Mouse (Mus musculus) forebrain, embryonic 13.5 days (tissue): ENCODE results near the gene Nampt. TPM values are rescaled to one million over a fixed set of nuclear protein-coding genes. Genes with fewer than 3 reads are reported as not detected.

ENCODE experiments used
- ATAC-seq: fragments of 200-750 bp; cut with Nextera tagmentation; 2 replicates; pipeline ENCODE4 v1.8.0; 2017
- H3K27ac ChIP-seq: fragments of 300-500 bp; sonication (generic); 2 replicates; pipeline ENCODE4 v1.5.1; 2015; ENCODE audit warnings: inconsistent platforms, mild to moderate bottlenecking, moderate library complexity
- H3K27me3 ChIP-seq: fragments of 300-500 bp; sonication (generic); 2 replicates; pipeline ENCODE4 v1.6.1; 2015; ENCODE audit warnings: mild to moderate bottlenecking, inconsistent platforms
- H3K36me3 ChIP-seq: fragments of 300-500 bp; sonication (generic); 2 replicates; pipeline ENCODE4 v1.6.1; 2015; ENCODE audit warnings: mild to moderate bottlenecking, inconsistent platforms; ENCODE audit not compliant: poor library complexity, severe bottlenecking
- H3K4me1 ChIP-seq: fragments of 300-500 bp; sonication (generic); 2 replicates; pipeline ENCODE4 v1.6.1; 2015; ENCODE audit warnings: inconsistent platforms
- H3K4me2 ChIP-seq: fragments of 300-500 bp; sonication (generic); 2 replicates; pipeline ENCODE4 v1.6.1; 2015; ENCODE audit warnings: inconsistent platforms, mild to moderate bottlenecking, moderate library complexity
- H3K4me3 ChIP-seq: fragments of 300-500 bp; sonication (generic); 2 replicates; pipeline ENCODE4 v1.5.1; 2015; ENCODE audit warnings: mild to moderate bottlenecking, inconsistent platforms
- H3K9ac ChIP-seq: fragments of 300-500 bp; sonication (generic); 2 replicates; pipeline ENCODE4 v1.6.1; 2015; ENCODE audit warnings: mild to moderate bottlenecking, inconsistent platforms
- H3K9me3 ChIP-seq: fragments of 300-500 bp; sonication (generic); replicated peaks from 2 replicates; pipeline ENCODE4 v1.6.1; 2016; ENCODE audit warnings: inconsistent platforms
- WGBS: fragments of 180-500 bp; shearing (Covaris S2); methylation state at CpG from one replicate; pipeline ENCODE4 v1.1.7; 2015; 5-methylcytosine and 5-hydroxymethylcytosine counted together
- polyA plus RNA-seq: library from polyadenylated mRNA; unstranded; fragments of >200 nt; fragmentation: Nextera tagmentation; extraction: Ambion mirVana; gene quantifications from 2 replicates; pipeline ENCODE4 v1.2.1, GENCODE M21; 2015

The Nampt gene
- polyA plus RNA-seq, 1 experiment from 2014 or later, result 28.2 TPM

DNA sequence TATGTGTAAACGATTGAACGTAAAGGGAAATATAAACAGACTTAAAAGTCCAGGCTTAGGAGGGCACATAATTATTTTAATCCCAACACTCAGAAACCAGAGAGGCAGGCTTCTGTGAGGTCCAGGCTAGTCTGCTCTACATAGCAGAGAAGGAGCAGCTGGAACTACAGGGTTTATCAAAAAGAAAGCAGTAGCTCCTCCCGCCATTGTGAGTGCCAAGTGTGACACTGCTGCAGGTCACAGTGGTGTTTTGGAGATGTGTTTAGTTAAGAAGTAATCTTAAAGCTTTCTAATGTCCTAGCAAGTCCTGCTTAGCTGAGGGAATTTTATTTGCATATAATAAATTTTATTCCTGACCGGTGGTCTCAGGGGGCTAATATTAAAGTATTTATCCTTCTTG lies 2.7 kb downstream of the Nampt start:
- H3K36me3 ChIP-seq, result peaks cover 8% of the 10 kb centered on the region
- 76% methylated on average over 4 of the region's 4 CpGs for WGBS
- no peak overlapping the region for H3K4me3 ChIP-seq
- ATAC-seq, result no peak
- no peak overlapping the region for H3K4me2 ChIP-seq
- no peaks in the 10 kb centered on the region for H3K27me3 ChIP-seq
- H3K9me3 ChIP-seq, result no peaks in the 10 kb centered on the region
- H3K9ac ChIP-seq, result no peak overlapping the region
- peaks cover 18% of the 10 kb centered on the region for H3K4me1 ChIP-seq
- no peak overlapping the region for H3K27ac ChIP-seq

DNA sequence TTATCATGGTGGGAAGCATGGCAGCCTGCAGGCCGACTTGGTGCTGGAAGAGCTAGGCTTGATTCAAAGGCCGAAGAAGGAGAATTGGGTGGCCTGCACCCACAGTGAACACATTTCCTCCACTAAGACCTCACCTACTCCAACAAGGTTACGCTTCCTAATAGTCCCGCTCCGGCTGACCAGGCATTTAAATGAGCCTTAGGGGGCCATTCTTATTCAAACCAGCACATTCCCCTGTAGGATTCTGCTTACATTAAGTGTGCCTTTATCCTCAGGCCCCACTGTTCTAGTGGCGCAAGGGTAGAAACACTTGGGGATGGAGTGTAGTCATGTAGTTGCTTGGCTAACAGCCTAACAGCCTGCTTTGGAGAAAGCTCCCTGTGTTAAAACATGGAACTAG lies 5.2 kb downstream of the Nampt start:
- no peak for ATAC-seq
- no peaks in the 10 kb centered on the region for H3K9me3 ChIP-seq
- 37% methylated on average over 6 of the region's 6 CpGs for WGBS

DNA sequence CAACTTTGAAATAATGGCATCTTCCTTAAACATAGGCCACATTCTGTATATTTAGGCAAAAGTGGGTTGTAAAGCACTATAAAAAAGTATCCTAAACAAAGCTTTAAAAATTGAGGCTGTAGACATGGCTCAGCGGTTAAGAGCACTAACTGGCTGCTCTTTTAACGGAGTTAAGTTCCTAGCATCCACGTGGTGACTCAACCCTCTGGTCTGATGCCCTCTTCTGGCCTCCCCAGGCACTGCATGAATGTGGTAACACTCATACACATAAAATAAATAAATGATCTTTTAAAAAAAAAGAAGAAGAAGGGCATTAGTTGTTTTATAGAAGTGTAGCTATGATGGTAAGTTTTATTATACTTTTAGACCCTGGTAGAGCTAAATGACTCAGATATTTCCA lies 7.6 kb downstream of the Nampt start:
- WGBS, result 40% methylated on average over 3 of the region's 3 CpGs

More for the DNA sequence above, 5.2 kb downstream of the Nampt start:
- no peaks in the 10 kb centered on the region for H3K27me3 ChIP-seq
- H3K4me1 ChIP-seq, result peaks cover 23% of the 10 kb centered on the region
- no peak overlapping the region for H3K4me3 ChIP-seq
- H3K9ac ChIP-seq, result no peak overlapping the region
- H3K36me3 ChIP-seq, result peaks cover 8% of the 10 kb centered on the region
- no peak overlapping the region for H3K27ac ChIP-seq
- H3K4me2 ChIP-seq, result no peak overlapping the region

DNA sequence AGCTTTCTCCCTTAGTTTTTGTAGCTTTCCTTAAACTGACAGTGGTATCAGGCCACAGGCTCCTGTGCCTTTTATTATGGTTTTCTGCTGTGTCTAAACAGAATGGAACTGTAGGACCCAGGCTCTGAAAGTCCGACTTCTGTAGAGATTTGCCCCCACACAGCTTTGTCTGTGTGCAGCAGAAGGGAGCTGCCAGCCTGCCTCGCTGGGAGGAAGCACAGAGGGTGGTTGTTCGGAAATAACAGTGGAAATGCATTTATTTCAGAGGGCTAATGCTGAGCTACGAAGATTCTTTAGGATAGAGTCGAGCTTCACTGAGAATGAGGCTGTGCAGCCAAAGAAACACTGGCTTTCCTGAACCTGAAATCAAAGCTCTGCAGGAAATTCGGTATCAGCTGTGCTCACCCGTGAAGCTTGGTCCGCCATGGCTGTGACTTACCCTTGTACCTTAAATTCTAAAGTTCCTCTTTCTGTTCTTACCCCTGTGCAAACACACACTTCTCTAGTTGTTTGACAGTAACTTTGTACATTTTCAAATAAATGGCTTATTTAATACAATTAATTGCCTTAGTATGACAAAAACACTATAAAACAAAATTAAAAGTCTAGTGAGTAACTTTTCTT lies 8.9 kb downstream of the Nampt start:
- Histone ChIP-seq H3K4me1 (peaks cover 12% of the 10 kb centered on the region; the same call in 1 of the 2 replicates), H3K27me3 (no peaks in the 10 kb centered on the region), H3K9ac (no peak overlapping the region), H3K4me3 (no peak overlapping the region), H3K36me3 (peaks cover 12% of the 10 kb centered on the region), H3K27ac (no peak overlapping the region), H3K9me3 (no peaks in the 10 kb centered on the region), H3K4me2 (no peak overlapping the region)
- 58% methylated on average over 8 of the region's 8 CpGs for WGBS
- no peak for ATAC-seq

More for the DNA sequence above, 7.6 kb downstream of the Nampt start:
- H3K36me3 ChIP-seq, result peaks cover 8% of the 10 kb centered on the region
- H3K4me1 ChIP-seq, result peaks cover 14% of the 10 kb centered on the region; the same call in 1 of the 2 replicates
- no peak overlapping the region for H3K27ac ChIP-seq
- no peak overlapping the region for H3K4me2 ChIP-seq
- H3K9me3 ChIP-seq, result no peaks in the 10 kb centered on the region
- no peak overlapping the region for H3K9ac ChIP-seq
- no peak overlapping the region for H3K4me3 ChIP-seq
- no peak for ATAC-seq
- no peaks in the 10 kb centered on the region for H3K27me3 ChIP-seq

DNA sequence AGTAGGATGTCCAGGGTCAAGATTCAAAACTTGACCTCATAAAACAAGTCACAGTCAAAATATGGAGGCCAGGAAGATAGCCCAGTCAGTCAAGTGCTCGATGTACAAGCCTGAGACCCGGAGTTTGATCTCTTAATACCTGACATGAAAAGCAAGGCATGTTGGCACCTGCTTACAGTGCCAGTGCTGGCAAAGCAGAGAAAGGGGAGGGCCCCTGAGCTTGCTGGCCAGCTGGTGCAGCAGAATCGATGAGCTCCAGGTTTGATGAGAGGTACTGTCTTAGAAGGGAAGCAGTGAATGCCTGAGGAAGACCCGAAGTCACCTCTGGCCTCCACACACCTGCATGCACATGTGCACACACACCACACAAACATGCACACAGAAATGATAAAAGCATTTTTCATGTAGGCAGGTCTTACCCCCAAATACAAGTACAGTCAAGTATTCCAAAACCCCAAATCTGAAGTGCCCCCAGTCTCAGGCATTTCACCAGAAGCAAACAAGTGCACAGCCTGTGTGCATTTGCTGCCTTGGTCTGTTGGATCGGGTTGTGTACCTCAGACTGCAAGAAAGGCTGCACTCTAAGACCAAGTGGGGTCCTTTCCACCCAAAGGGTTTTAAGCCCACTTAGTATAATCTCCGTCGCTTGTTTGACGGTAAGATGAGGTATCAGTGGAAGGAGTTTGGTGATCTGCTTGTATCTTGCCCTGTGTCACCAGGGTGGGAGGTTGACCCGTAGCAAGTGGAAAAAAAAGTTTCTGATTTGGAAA lies 10.2 kb downstream of the Nampt start:
- WGBS, result 87% methylated on average over 9 of the region's 9 CpGs
- peaks cover 10% of the 10 kb centered on the region; the same call in 1 of the 2 replicates for H3K4me1 ChIP-seq

DNA sequence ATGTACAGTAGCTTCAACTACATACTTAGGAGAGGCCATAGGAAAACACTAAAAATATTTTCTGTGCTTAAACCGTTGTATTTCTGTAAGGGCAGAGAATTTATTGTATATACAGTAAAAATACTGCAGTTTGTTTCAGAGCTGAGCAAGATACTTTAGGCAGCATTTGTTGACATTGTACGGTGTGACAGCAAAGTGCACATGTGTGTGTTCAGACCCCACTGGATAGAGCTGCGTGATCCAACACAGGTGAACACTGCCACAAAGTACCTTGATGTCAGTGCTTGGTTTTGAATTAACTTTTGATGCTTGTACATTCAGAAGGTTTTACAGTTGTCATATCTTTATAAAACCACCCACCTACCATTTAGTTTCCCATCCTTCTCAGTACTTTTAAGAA lies 12.7 kb downstream of the Nampt start:
- 95% methylated on average over 3 of the region's 3 CpGs for WGBS
- no peak overlapping the region for H3K9ac ChIP-seq
- H3K36me3 ChIP-seq, result peaks cover 24% of the 10 kb centered on the region
- ATAC-seq, result no peak
- H3K27ac ChIP-seq, result no peak overlapping the region
- H3K4me2 ChIP-seq, result no peak overlapping the region
- peaks cover 5% of the 10 kb centered on the region; the same call in 1 of the 2 replicates for H3K4me1 ChIP-seq
- no peak overlapping the region for H3K4me3 ChIP-seq
- H3K27me3 ChIP-seq, result no peaks in the 10 kb centered on the region
- H3K9me3 ChIP-seq, result no peaks in the 10 kb centered on the region

More for the DNA sequence above, 10.2 kb downstream of the Nampt start:
- H3K27me3 ChIP-seq, result no peaks in the 10 kb centered on the region
- no peak overlapping the region for H3K27ac ChIP-seq
- no peak overlapping the region for H3K9ac ChIP-seq
- no peak for ATAC-seq
- H3K9me3 ChIP-seq, result no peaks in the 10 kb centered on the region
- H3K4me3 ChIP-seq, result no peak overlapping the region
- H3K36me3 ChIP-seq, result peaks cover 17% of the 10 kb centered on the region
- H3K4me2 ChIP-seq, result no peak overlapping the region

DNA sequence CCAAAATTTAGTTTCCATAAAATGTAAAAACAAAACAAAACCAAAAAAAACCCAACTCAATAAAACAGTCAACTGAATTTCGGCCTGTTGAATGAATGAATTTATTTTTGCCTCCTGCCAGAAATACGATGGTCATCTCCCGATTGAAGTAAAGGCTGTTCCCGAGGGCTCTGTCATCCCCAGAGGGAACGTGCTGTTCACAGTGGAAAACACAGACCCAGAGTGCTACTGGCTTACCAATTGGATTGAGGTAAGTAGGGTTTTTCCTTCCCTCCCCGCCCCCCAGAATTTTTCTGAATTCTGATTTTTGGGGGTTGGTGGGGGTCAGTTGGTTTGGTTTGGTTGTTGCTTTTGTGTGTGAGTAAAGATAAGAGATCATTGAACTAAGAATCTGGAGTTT lies 15.4 kb downstream of the Nampt start:
- Histone ChIP-seq H3K9ac (no peak overlapping the region), H3K36me3 (peaks cover 43% of the 10 kb centered on the region), H3K27ac (no peak overlapping the region), H3K9me3 (no peaks in the 10 kb centered on the region), H3K27me3 (no peaks in the 10 kb centered on the region), H3K4me2 (no peak overlapping the region), H3K4me3 (no peak overlapping the region), H3K4me1 (no peaks in the 10 kb centered on the region)
- 88% methylated on average over 6 of the region's 6 CpGs for WGBS
- ATAC-seq, result no peak

DNA sequence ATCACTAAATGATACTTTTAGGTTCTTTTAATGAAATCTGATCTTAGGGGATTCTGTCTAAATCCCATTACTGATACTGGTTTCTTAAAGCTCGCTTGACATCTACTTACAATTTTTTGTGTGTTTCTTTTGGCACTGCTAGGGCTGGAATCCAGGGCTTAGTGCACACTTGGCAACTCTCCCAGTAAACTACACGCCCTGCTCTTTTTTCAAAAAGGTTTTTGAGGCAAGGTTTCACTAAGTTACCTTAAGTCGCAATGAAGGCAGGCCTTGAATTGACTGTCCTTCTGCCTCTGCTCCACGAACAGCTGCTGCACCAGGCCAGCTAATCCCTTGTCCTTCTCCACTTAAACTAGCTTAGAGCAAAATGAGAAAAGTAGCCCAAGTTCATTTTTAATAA lies 15.9 kb downstream of the Nampt start:
- Histone ChIP-seq H3K27ac (no peak overlapping the region), H3K4me3 (no peak overlapping the region), H3K9ac (no peak overlapping the region), H3K9me3 (no peaks in the 10 kb centered on the region), H3K4me2 (no peak overlapping the region), H3K27me3 (no peaks in the 10 kb centered on the region), H3K4me1 (no peaks in the 10 kb centered on the region), H3K36me3 (peaks cover 43% of the 10 kb centered on the region)
- 48% methylated on average over 4 of the region's 4 CpGs for WGBS
- ATAC-seq, result no peak

DNA sequence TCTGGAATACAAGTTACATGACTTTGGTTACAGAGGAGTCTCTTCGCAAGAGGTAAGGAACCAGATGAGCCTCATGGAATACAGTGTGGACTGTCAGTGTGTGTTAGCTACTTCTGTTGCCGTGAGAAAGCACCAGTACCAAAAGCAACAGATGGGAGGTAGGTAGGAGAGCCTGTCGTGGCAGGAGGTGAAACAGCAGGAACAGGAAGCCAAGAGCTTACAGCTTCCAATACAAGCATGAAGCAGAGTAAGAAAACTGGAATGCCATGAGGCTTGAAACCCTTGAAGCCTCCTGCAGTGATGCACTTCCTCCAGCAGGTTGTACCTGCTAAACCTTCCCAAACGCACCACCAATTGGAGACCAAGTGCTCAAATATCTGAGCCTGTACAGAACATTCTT lies 19.1 kb downstream of the Nampt start:
- Histone ChIP-seq H3K9me3 (no peaks in the 10 kb centered on the region), H3K4me2 (no peak overlapping the region), H3K36me3 (peaks cover 46% of the 10 kb centered on the region), H3K4me3 (no peak overlapping the region), H3K9ac (no peak overlapping the region), H3K4me1 (no peaks in the 10 kb centered on the region), H3K27me3 (no peaks in the 10 kb centered on the region), H3K27ac (no peak overlapping the region)
- WGBS, result 90% methylated on average over 4 of the region's 4 CpGs
- ATAC-seq, result no peak

DNA sequence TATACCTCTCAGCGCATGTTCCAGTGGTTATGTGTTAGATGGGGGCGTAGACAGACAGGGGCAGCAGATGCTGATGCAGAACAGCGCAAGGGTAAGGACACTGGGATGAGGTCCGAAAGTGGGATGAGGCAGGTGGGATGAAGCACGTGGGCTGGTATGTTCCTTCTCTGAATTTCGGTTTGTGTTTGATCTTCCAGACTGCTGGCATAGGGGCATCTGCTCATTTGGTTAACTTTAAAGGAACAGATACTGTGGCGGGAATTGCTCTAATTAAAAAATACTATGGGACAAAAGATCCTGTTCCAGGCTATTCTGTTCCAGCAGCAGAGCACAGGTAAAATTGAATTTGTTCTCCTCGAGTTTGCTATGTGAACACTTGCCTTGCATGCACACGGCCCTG lies 19.6 kb downstream of the Nampt start:
- Histone ChIP-seq H3K4me1 (no peaks in the 10 kb centered on the region), H3K9me3 (no peaks in the 10 kb centered on the region), H3K9ac (no peak overlapping the region), H3K4me2 (no peak overlapping the region), H3K27me3 (no peaks in the 10 kb centered on the region), H3K36me3 (peaks cover 46% of the 10 kb centered on the region), H3K27ac (no peak overlapping the region), H3K4me3 (no peak overlapping the region)
- 91% methylated on average over 9 of the region's 9 CpGs for WGBS
- no peak for ATAC-seq

DNA sequence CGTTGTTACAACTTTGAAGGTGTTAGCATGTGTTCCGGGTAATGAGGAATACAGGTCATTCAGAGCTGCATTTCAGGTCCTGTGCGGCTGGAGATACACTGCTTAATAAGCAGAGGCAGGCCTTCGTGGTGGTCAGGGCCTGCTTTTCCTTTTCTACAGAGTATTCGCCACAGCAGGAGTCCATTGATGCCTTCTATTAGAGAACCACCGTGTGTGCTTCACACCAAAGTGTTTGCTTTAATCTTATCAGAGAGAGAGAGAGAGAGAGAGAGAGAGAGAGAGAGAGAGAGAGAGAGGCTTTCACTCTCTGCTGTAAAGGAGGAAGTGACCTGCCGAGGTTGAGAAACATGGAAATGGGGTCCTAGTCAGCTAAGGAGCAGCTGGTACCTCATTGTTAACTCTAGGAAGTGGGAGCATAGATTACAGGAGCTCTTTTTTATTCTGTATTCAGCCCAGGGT lies 22.1 kb downstream of the Nampt start:
- H3K27me3 ChIP-seq, result no peaks in the 10 kb centered on the region
- 34% methylated on average over 7 of the region's 7 CpGs for WGBS
- H3K9me3 ChIP-seq, result no peaks in the 10 kb centered on the region
- H3K27ac ChIP-seq, result no peak overlapping the region
- H3K9ac ChIP-seq, result no peak overlapping the region
- H3K4me1 ChIP-seq, result no peaks in the 10 kb centered on the region
- no peak overlapping the region for H3K4me2 ChIP-seq
- ATAC-seq, result peak; percentile 86
- H3K36me3 ChIP-seq, result peaks cover 48% of the 10 kb centered on the region
- no peak overlapping the region for H3K4me3 ChIP-seq

DNA sequence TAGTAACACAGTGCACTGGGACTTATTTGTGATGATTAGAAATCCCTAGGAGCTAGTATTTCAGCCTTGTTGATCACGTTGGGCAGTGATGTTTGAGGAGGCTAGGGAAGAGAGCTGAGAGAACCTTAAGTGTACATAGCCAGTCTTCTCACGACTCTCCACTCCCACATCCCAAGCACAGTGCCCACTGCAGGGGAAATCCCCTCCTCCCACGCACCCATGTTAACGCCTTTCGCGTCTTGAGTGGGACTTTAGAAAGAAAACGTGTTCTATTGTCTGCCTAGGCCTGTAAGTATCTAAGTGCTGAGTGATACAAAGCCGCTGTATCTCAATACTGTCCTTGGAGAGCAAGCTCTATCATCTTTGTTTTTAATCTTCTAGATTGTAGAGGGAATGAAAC lies 27.0 kb downstream of the Nampt start:
- no peak for ATAC-seq
- no peak overlapping the region for H3K9ac ChIP-seq
- H3K27me3 ChIP-seq, result no peaks in the 10 kb centered on the region
- WGBS, result 87% methylated on average over 8 of the region's 8 CpGs
- no peaks in the 10 kb centered on the region for H3K9me3 ChIP-seq
- H3K36me3 ChIP-seq, result peaks cover 69% of the 10 kb centered on the region
- H3K27ac ChIP-seq, result no peak overlapping the region
- no peaks in the 10 kb centered on the region for H3K4me1 ChIP-seq
- H3K4me2 ChIP-seq, result no peak overlapping the region
- no peak overlapping the region for H3K4me3 ChIP-seq
